Mouse (Mus musculus) forebrain, embryonic 16.5 days (tissue): Measurements from ENCODE around the gene Ext2. TPM values are rescaled to one million over a fixed set of nuclear protein-coding genes. Genes with fewer than 3 reads are reported as not detected.

Experiments
- ATAC-seq: fragments of 200-750 bp; cut with Nextera tagmentation; 2 replicates; pipeline ENCODE4 v1.8.0; 2017; ENCODE audit warnings: mild to moderate bottlenecking, moderate library complexity
- H3K27ac ChIP-seq: fragments of 300-500 bp; sonication (generic); 2 replicates; pipeline ENCODE4 v1.5.1; 2014; ENCODE audit warnings: low read length, control low read depth
- H3K27me3 ChIP-seq: fragments of 300-500 bp; sonication (generic); replicated peaks from 2 replicates; pipeline ENCODE4 v1.6.1; 2014; ENCODE audit warnings: low read length; ENCODE audit not compliant: control insufficient read depth, insufficient read depth
- H3K36me3 ChIP-seq: fragments of 300-500 bp; sonication (generic); 2 replicates; pipeline ENCODE4 v1.6.1; 2014; ENCODE audit not compliant: control insufficient read depth, insufficient read depth
- H3K4me1 ChIP-seq: fragments of 300-500 bp; sonication (generic); replicated peaks from 2 replicates; pipeline ENCODE4 v1.6.1; 2014; ENCODE audit warnings: low read length; ENCODE audit not compliant: control insufficient read depth, insufficient read depth
- H3K4me2 ChIP-seq: fragments of 300-500 bp; sonication (generic); 2 replicates; pipeline ENCODE4 v1.6.1; 2014; ENCODE audit warnings: mild to moderate bottlenecking, low read length, control low read depth
- H3K4me3 ChIP-seq: fragments of 300-500 bp; sonication (generic); replicated peaks from 2 replicates; pipeline ENCODE4 v1.5.1; 2014; ENCODE audit warnings: mild to moderate bottlenecking, low read length, control low read depth
- H3K9ac ChIP-seq: fragments of 300-500 bp; sonication (generic); replicated peaks from 2 replicates; pipeline ENCODE4 v1.6.1; 2014; ENCODE audit warnings: low read depth, low read length, control low read depth
- H3K9me3 ChIP-seq: fragments of 300-500 bp; sonication (generic); 2 replicates; pipeline ENCODE4 v1.6.1; 2016; ENCODE audit warnings: low read length; ENCODE audit not compliant: control insufficient read depth
- WGBS: fragments of 180-500 bp; shearing (Covaris S2); extraction: QIAGEN DNeasy Blood & Tissue Kit; methylation state at CpG from one replicate; pipeline ENCODE4 v1.1.7; 2014; 5-methylcytosine and 5-hydroxymethylcytosine counted together
- polyA plus RNA-seq: library from polyadenylated mRNA; unstranded; fragments of >200 nt; fragmentation: Nextera tagmentation; extraction: Ambion mirVana; gene quantifications from 2 replicates; pipeline ENCODE4 v1.2.1, GENCODE M21; 2015

Gene Ext2
- polyA plus RNA-seq, 1 experiment from 2014 or later, result 69.7 TPM

DNA sequence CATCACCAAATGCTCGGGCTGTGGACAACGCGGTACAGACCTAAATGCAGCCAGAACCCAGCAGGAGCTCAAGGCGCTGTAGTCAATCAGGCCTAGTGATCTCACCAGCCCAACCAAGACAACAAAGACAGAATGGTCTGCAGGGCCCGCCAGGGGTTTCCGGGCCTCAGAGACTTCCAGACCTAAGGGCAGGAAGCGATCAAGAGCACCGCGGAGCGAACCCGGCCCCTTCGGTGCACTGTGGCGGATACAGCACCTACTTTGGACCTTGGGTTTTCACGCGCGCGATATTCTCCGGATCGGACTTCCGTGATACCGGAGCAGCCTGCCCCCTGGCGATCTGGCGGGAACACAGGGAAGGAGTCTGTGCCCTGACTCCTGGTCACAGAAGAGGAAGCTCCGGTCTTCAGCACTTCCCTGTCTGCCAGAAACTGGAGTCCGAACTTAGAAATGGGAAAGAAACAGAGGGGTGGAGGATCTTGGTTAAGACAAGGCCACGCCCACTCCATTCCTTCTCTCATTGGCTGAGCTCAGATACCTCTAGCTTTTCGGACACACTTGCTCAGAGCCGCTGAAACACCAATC lies 27.2 kb upstream of the Ext2 start, which contains the start of gene Accs:
Accs (minus strand) TSS at position 439 of the 585 bp plus-strand sequence.
- Histone ChIP-seq H3K36me3 (no peaks in the 10 kb centered on the region), H3K9me3 (no peaks in the 10 kb centered on the region), H3K27me3 (no peaks in the 10 kb centered on the region), H3K9ac (peak within 1 kb of the TSS; percentile 88), H3K27ac (peak within 1 kb of the TSS; percentile 80), H3K4me1 (peaks cover 12% of the 10 kb centered on the region), H3K4me2 (peak within 1 kb of the TSS; percentile 86), H3K4me3 (peak within 1 kb of the TSS; percentile 84)
- WGBS, result 0% methylated on average over 28 of the region's 28 CpGs
- peak; percentile 87 for ATAC-seq

DNA sequence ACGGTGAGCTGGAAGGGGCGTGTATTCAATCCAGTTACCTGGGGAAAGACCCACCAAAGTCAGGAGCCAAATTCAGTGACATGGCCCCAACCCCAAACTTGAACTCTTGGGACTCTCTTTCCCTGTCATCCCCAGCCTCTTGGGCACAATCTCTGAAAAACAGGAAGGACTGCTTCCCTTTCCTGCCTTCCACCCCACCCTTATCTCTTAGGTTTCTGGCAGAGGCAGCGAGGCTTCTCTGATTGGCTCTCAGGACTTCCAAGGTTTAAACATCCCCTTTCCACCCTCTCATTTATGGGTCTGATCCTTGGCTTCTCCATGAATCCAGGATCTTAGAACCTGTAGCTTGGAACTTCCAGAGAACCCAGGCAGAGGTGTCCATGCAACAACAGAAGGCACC lies 19.0 kb upstream of the Ext2 start:
- no peak overlapping the region for H3K4me3 ChIP-seq
- H3K9me3 ChIP-seq, result peaks cover 3% of the 10 kb centered on the region; the same call in 1 of the 2 replicates
- H3K27ac ChIP-seq, result no peak overlapping the region
- no peak overlapping the region for H3K4me2 ChIP-seq
- 100% methylated on average over 3 of the region's 3 CpGs for WGBS
- H3K36me3 ChIP-seq, result peaks cover 18% of the 10 kb centered on the region
- H3K9ac ChIP-seq, result no peak overlapping the region
- H3K27me3 ChIP-seq, result no peaks in the 10 kb centered on the region
- no peaks in the 10 kb centered on the region for H3K4me1 ChIP-seq
- no peak for ATAC-seq

DNA sequence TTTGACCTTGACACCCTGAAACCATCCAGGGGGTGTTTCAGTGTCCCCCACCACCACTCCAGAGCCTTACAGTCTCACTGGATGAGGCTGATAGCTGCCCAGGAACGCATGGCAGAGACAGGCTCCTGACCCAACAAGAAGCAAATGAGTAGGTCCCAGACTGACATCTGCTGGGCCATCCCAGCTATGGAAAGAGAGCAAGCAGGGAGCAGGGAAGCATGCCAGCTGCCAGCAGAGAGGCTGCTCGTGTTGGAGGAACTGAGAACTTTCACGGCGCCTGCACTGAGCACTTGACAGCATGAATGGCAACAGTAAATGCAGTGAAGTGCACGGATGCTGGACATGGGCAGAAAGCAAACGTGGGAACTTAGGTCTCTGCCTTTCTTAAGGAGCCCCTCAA lies 17.7 kb upstream of the Ext2 start:
- no peaks in the 10 kb centered on the region for H3K27me3 ChIP-seq
- no peak overlapping the region for H3K4me3 ChIP-seq
- H3K9me3 ChIP-seq, result peaks cover 3% of the 10 kb centered on the region; the same call in 1 of the 2 replicates
- no peak overlapping the region for H3K4me2 ChIP-seq
- 68% methylated on average over 6 of the region's 6 CpGs for WGBS
- no peaks in the 10 kb centered on the region for H3K4me1 ChIP-seq
- no peak for ATAC-seq
- H3K9ac ChIP-seq, result no peak overlapping the region
- peaks cover 18% of the 10 kb centered on the region for H3K36me3 ChIP-seq
- no peak overlapping the region for H3K27ac ChIP-seq

DNA sequence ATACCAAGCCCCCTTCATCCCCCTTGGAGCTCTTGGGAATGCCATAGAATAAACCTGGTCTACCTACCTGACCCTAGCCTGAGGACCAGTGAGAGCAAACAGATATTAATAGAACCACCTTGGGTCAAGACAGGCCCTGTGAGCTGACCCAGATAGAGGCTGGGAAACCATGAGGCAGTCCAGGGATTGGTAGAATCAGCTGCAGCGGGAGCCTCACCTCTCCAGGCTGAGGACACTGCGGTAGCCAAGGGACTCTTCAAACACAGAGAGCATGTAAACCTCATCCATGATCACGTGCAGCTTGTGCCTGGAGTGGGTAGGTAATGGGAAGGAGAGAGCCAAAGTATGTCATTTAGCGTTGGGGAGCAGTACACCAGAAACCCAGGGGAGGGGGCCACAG lies 16.6 kb upstream of the Ext2 start:
- no peak overlapping the region for H3K4me2 ChIP-seq
- no peak for ATAC-seq
- no peaks in the 10 kb centered on the region for H3K4me1 ChIP-seq
- no peak overlapping the region for H3K9ac ChIP-seq
- no peaks in the 10 kb centered on the region for H3K27me3 ChIP-seq
- 92% methylated on average over 4 of the region's 4 CpGs for WGBS
- peaks cover 3% of the 10 kb centered on the region; the same call in 1 of the 2 replicates for H3K9me3 ChIP-seq
- H3K36me3 ChIP-seq, result peaks cover 15% of the 10 kb centered on the region
- no peak overlapping the region for H3K4me3 ChIP-seq
- no peak overlapping the region for H3K27ac ChIP-seq

DNA sequence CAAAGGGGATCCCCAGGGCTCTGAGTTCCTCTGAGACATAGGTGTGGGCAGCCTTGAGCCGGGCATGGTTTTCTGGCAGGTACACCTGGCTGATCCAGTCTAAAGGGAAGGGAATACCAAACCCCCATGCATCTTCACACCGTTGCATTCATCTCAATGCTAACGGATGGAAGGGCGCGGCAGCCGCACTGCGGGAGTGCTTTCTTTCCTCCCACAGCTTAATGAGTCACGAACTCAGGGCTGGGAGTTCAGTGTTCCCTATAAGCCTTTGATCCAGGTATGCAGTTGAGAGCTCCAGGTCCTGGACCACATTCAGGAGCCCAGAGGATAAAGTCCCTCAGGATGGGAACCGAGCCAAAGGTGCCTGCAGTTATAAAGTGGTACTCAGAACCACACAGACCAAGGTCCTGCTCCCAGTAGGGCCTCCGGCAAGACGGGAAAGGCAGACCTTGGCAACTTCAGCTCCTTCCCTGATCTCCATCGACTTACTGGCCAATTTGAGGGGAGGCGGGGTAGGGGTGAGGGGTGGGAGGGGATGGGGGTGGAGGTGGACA lies 13.9 kb upstream of the Ext2 start:
- no peak for ATAC-seq
- no peak overlapping the region for H3K9ac ChIP-seq
- no peak overlapping the region for H3K4me2 ChIP-seq
- 69% methylated on average over 13 of the region's 13 CpGs for WGBS
- H3K4me3 ChIP-seq, result no peak overlapping the region
- H3K4me1 ChIP-seq, result no peaks in the 10 kb centered on the region
- H3K36me3 ChIP-seq, result peaks cover 17% of the 10 kb centered on the region
- H3K27me3 ChIP-seq, result no peaks in the 10 kb centered on the region
- H3K27ac ChIP-seq, result no peak overlapping the region
- H3K9me3 ChIP-seq, result peaks cover 3% of the 10 kb centered on the region; the same call in 1 of the 2 replicates

DNA sequence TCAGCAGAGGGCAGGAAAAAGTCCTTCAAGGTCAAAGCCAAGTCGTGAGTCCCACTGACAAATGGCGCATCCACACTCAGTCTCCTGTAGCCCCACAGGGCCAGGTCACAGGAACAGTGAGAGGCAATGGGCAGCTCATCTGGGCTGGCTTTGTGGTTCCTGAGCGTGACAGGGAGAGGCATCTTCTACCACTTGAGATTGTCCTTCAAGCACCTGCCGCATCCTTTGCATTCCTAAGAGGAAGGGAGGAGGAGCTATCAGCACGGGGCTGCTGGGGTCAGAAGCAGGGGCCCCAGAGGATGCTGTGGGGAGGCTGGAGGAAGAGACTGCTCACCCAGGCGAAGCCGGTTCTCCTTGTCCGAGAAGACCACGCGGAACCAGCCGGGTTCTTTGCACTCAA lies 13.2 kb upstream of the Ext2 start:
- Histone ChIP-seq H3K4me3 (no peak overlapping the region), H3K9ac (no peak overlapping the region), H3K9me3 (peaks cover 1% of the 10 kb centered on the region; the same call in 1 of the 2 replicates), H3K4me2 (no peak overlapping the region), H3K27me3 (no peaks in the 10 kb centered on the region), H3K36me3 (peaks cover 10% of the 10 kb centered on the region), H3K27ac (no peak overlapping the region), H3K4me1 (no peaks in the 10 kb centered on the region)
- no peak for ATAC-seq
- 80% methylated on average over 11 of the region's 11 CpGs for WGBS

DNA sequence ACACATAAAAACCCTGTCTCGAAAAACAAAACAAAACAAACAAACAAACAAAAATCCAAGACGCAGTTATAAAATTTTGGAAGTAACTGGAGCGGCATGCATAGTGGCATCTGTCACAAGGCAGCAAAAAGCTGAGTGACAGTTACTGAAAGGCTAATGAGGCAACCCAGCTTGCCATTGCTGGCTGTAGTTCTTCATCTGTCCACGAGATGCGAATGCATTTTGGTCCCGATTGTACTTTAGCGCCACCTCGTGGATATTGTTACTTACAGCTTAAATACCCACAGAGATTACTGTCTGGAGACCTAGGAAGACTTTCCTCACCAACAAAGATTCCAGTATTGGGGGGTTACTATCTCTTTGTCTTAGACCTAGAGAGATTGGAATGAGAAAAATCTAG lies 1.2 kb upstream of the Ext2 start:
- Histone ChIP-seq H3K27ac (no peak overlapping the region), H3K4me2 (no peak overlapping the region), H3K27me3 (no peaks in the 10 kb centered on the region), H3K9me3 (no peaks in the 10 kb centered on the region), H3K36me3 (no peaks in the 10 kb centered on the region), H3K9ac (no peak overlapping the region), H3K4me3 (no peak overlapping the region), H3K4me1 (peaks cover 10% of the 10 kb centered on the region)
- WGBS, result 12% methylated on average over 8 of the region's 8 CpGs
- ATAC-seq, result peak; percentile 18

DNA sequence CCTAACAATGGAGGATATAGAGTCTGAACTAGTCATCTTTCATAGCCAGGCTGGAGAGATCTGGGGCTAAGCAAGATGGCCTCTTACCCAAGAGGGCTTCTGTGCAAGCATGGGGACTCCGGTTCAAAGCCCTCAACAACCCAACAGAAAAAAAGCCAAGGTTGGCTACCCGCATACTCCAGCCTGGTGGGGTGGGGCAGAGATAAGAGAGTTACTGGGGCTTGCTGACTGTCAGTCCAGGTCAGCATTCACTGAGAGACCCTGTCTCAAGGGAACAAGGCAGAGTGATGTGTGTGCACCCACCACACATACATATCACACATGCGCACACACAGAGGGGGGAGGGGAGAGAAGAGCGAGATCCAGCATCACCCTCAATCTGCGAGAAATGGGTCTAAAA lies 4.6 kb downstream of the Ext2 start:
- no peak for ATAC-seq
- 97% methylated on average over 5 of the region's 5 CpGs for WGBS

DNA sequence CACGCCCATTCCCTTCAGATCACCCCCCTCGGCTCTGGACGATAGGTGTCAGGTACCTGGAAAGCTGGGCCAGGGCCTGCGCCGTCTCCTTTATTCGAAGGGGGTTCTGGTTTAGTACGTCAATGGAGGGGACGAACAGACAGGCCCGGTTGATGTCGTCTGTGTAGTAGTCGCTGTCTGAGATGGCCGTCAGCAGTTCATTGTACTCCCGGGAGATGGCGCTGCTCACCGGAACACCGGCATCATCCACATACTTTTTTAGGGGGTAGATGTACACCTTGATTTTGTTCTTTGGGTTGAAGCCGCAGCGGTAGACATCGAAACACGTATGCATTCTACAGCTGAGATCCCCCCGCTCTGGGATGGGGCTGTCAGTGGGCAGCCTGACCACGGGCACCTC lies 9.0 kb downstream of the Ext2 start:
- ATAC-seq, result no peak
- no peaks in the 10 kb centered on the region for H3K4me1 ChIP-seq
- 93% methylated on average over 22 of the region's 22 CpGs for WGBS

More for the DNA sequence above, 4.6 kb downstream of the Ext2 start:
- H3K4me3 ChIP-seq, result no peak overlapping the region
- H3K36me3 ChIP-seq, result peaks cover 3% of the 10 kb centered on the region; the same call in 1 of the 2 replicates
- no peak overlapping the region for H3K9ac ChIP-seq
- H3K4me1 ChIP-seq, result peaks cover 10% of the 10 kb centered on the region
- no peaks in the 10 kb centered on the region for H3K9me3 ChIP-seq
- H3K4me2 ChIP-seq, result no peak overlapping the region
- no peak overlapping the region for H3K27ac ChIP-seq
- H3K27me3 ChIP-seq, result no peaks in the 10 kb centered on the region

More for the DNA sequence above, 9.0 kb downstream of the Ext2 start:
- no peak overlapping the region for H3K4me2 ChIP-seq
- no peaks in the 10 kb centered on the region for H3K27me3 ChIP-seq
- no peaks in the 10 kb centered on the region for H3K9me3 ChIP-seq
- peaks cover 11% of the 10 kb centered on the region for H3K36me3 ChIP-seq
- H3K4me3 ChIP-seq, result no peak overlapping the region
- no peak overlapping the region for H3K27ac ChIP-seq
- no peak overlapping the region for H3K9ac ChIP-seq
